Mouse (Mus musculus) small intestine, adult 2 months (tissue): ENCODE measurements around the gene Nfia.

Source experiments
- CTCF ChIP-seq: fragments of 200-500 bp; IDR thresholded peaks from 2 replicates; pipeline ENCODE4 v1.5.1; 2012; ENCODE audit warnings: low read depth, mild to moderate bottlenecking, control low read depth, inconsistent platforms, low read length, moderate library complexity, mixed read lengths; ENCODE audit not compliant: insufficient replicate concordance, insufficient read length; ENCODE audit errors: extremely low read depth
- POLR2A ChIP-seq: fragments of 200-500 bp; IDR thresholded peaks from 2 replicates; pipeline ENCODE4 v1.6.1; 2012; ENCODE audit warnings: low read depth, mild to moderate bottlenecking, control low read depth, inconsistent platforms, low read length, moderate library complexity

- TF ChIP-seq POLR2A = no peak
- TF ChIP-seq CTCF = no peak
These were observed 21.4 kb downstream of the Nfia start for GRCm38 (mm10) chr4:97793931-97794330.
